Mouse (Mus musculus) CD4-positive naive resting alpha-beta T cell, adult 76 days (primary cell): Measurements from ENCODE around the gene Mrpl21. TPM values are rescaled to one million over a fixed set of nuclear protein-coding genes. Genes with fewer than 3 reads are reported as not detected.

Experiments used
- total RNA-seq: library from RNA; stranded (reverse); gene quantifications from one replicate; pipeline ENCODE4 v1.2.4, GENCODE M21; 2023

Mrpl21 gene
- 71.8 TPM for total RNA-seq

GRCm38 (mm10) chr19:3282572-3283467 lies at the start of gene Mrpl21, which contains the start of gene Ighmbp2:
Gene Mrpl21 (plus strand): TSS chr19:3282901.
Gene Ighmbp2 (minus strand): TSS chr19:3283017.

GRCm38 (mm10) chr19:3322261-3322969 lies 39.7 kb downstream of the Mrpl21 start, which contains the start of gene Cpt1a:
Gene Cpt1a (plus strand): TSS chr19:3322334.

Other genes starting within 250 kb of the Mrpl21 start
- gene Ighmbp2, start 116 bp downstream of the Mrpl21 start, total RNA-seq: 13.7 TPM
- gene Cpt1a, start 39.4 kb downstream of the Mrpl21 start, total RNA-seq: 51.3 TPM
- gene Tesmin, start 106.0 kb downstream of the Mrpl21 start, total RNA-seq: not detected
- gene Gal, start 131.6 kb downstream of the Mrpl21 start, total RNA-seq: not detected